Mouse (Mus musculus) erythroblast, embryonic 14.5 days (primary cell): ENCODE results near the gene Anapc5.

Experiments
- GATA1 ChIP-seq: IDR thresholded peaks from 2 replicates; pipeline ENCODE4 v1.6.1; 2012; ENCODE audit warnings: low read length, inconsistent platforms, mixed read lengths
- TAL1 ChIP-seq: IDR thresholded peaks from 3 replicates; pipeline ENCODE4 v1.6.1; 2012; ENCODE audit warnings: low read length, inconsistent platforms, mixed read lengths

- no peak for TF ChIP-seq TAL1
- no peak for TF ChIP-seq GATA1
Observed at GRCm38 (mm10) chr5:122820777-122821523, at the start of gene Anapc5.
